Mouse (Mus musculus) liver, postnatal 0 days (tissue): ENCODE results near the gene 6030468B19Rik.

Experiments used
- CTCF ChIP-seq: sonication (generic); IDR thresholded peaks from 2 replicates; pipeline ENCODE4 v1.5.1; 2016; ENCODE audit warnings: antibody characterized with exemption, low read depth
- EP300 ChIP-seq: IDR thresholded peaks from 2 replicates; pipeline ENCODE4 v1.6.1; 2016; ENCODE audit warnings: antibody characterized with exemption, low read depth, mild to moderate bottlenecking

- TF ChIP-seq EP300 = no peak
- no peak for TF ChIP-seq CTCF
Measured at GRCm38 (mm10) chr11:117772352-117772751, 25.1 kb upstream of the 6030468B19Rik start.
